Mouse (Mus musculus) kidney, adult 2 months (tissue): ENCODE data around the gene Apobec2. TPM values are rescaled to one million over a fixed set of nuclear protein-coding genes. Genes with fewer than 3 reads are reported as not detected.

Experiments
- DNase-seq: peaks from one replicate; pipeline ENCODE4 v3.0.0; 2021
- H3K27ac ChIP-seq: fragments of 200-500 bp; 2 replicates; pipeline ENCODE4 v1.5.1; 2012; ENCODE audit warnings: low read depth, low read length, control low read depth, inconsistent platforms; ENCODE audit not compliant: insufficient read depth
- H3K27me3 ChIP-seq: fragments of 200-500 bp; replicated peaks from 2 replicates; pipeline ENCODE4 v1.6.1; 2012; ENCODE audit warnings: mild to moderate bottlenecking, moderate library complexity, low read length, inconsistent platforms; ENCODE audit not compliant: control insufficient read depth, insufficient read depth
- H3K36me3 ChIP-seq: fragments of 200-500 bp; 2 replicates; pipeline ENCODE4 v1.6.1; 2012; ENCODE audit warnings: mild to moderate bottlenecking, moderate library complexity, low read length, inconsistent platforms; ENCODE audit not compliant: control insufficient read depth, insufficient read depth
- H3K4me1 ChIP-seq: fragments of 200-500 bp; 2 replicates; pipeline ENCODE4 v1.6.1; 2011; ENCODE audit warnings: low read length; ENCODE audit not compliant: control insufficient read depth, insufficient read depth
- H3K4me3 ChIP-seq: fragments of 200-500 bp; 2 replicates; pipeline ENCODE4 v1.5.1; 2011; ENCODE audit warnings: mild to moderate bottlenecking, low read depth, low read length, control low read depth; ENCODE audit not compliant: insufficient read depth
- CTCF ChIP-seq: fragments of 200-500 bp; conservative IDR thresholded peaks from 2 replicates; pipeline ENCODE4 v1.5.1; 2011; ENCODE audit warnings: low read depth, mild to moderate bottlenecking, control low read depth, low read length, moderate library complexity, mixed read lengths; ENCODE audit not compliant: insufficient read depth, insufficient read length
- POLR2A ChIP-seq: fragments of 200-500 bp; IDR thresholded peaks from one replicate; pipeline ENCODE4 v1.6.1; 2011; ENCODE audit warnings: low read depth, low read length, control low read depth
- WGBS: fragments of 180-500 bp; shearing (Covaris S2); methylation state at CpG from one replicate; pipeline ENCODE4 v1.1.7; 2018; 5-methylcytosine and 5-hydroxymethylcytosine counted together
- polyA plus RNA-seq: library from polyadenylated mRNA; depleted of rRNA; stranded (reverse); fragments of >200 nt; gene quantifications from 2 replicates; pipeline ENCODE4 v1.2.3, GENCODE M21; 2012

Apobec2 gene
- polyA plus RNA-seq, 1 experiment: 6.0 TPM

- H3K27me3 ChIP-seq: no peaks in the 10 kb centered on the region
- TF ChIP-seq CTCF: no peak
- TF ChIP-seq POLR2A: no peak
- no peak overlapping the region for H3K4me3 ChIP-seq
- no peaks in the 10 kb centered on the region for H3K36me3 ChIP-seq
- H3K4me1 ChIP-seq: no peaks in the 10 kb centered on the region
- no peak overlapping the region for H3K27ac ChIP-seq
- 90% methylated on average over 13 of the region's 13 CpGs for WGBS
- no peak for DNase-seq
Observed at GRCm38 (mm10) chr17:48462096-48462495, 29.4 kb upstream of the Apobec2 start.

- DNase-seq: no peak
- Histone ChIP-seq H3K27me3 (no peaks in the 10 kb centered on the region), H3K27ac (no peak overlapping the region), H3K4me1 (no peaks in the 10 kb centered on the region), H3K4me3 (no peak overlapping the region), H3K36me3 (no peaks in the 10 kb centered on the region)
- 48% methylated on average over 13 of the region's 13 CpGs for WGBS
- TF ChIP-seq CTCF (no peak), POLR2A (no peak)
Observed at GRCm38 (mm10) chr17:48457971-48458653, 25.4 kb upstream of the Apobec2 start.

GRCm38 (mm10) chr17:48455955-48456354 is 23.2 kb upstream of the Apobec2 start:
- H3K27me3 ChIP-seq: no peaks in the 10 kb centered on the region
- no peak overlapping the region for H3K27ac ChIP-seq
- H3K4me1 ChIP-seq: no peaks in the 10 kb centered on the region
- H3K4me3 ChIP-seq: no peak overlapping the region
- 74% methylated on average over 2 of the region's 2 CpGs for WGBS
- H3K36me3 ChIP-seq: no peaks in the 10 kb centered on the region
- no peak for DNase-seq
- no peak for TF ChIP-seq CTCF
- no peak for TF ChIP-seq POLR2A

- Histone ChIP-seq H3K36me3 (no peaks in the 10 kb centered on the region), H3K4me3 (no peak within 1 kb of the TSS), H3K4me1 (no peaks in the 10 kb centered on the region), H3K27me3 (no peaks in the 10 kb centered on the region), H3K27ac (no peak within 1 kb of the TSS)
- WGBS: 64% methylated on average over 11 of the region's 11 CpGs
- TF ChIP-seq CTCF (no peak), POLR2A (no peak)
- DNase-seq: no peak
Observed at GRCm38 (mm10) chr17:48454688-48455087, 22.0 kb upstream of the Apobec2 start, which contains the start of gene Unc5cl. Unc5cl (plus strand) TSS chr17:48454901.

GRCm38 (mm10) chr17:48454190-48454589 is 21.5 kb upstream of the Apobec2 start:
- Histone ChIP-seq H3K27ac (no peak overlapping the region), H3K36me3 (no peaks in the 10 kb centered on the region), H3K4me3 (no peak overlapping the region), H3K27me3 (no peaks in the 10 kb centered on the region), H3K4me1 (no peaks in the 10 kb centered on the region)
- TF ChIP-seq CTCF (no peak), POLR2A (no peak)
- no peak for DNase-seq
- 77% methylated on average over 7 of the region's 7 CpGs for WGBS

GRCm38 (mm10) chr17:48453489-48453888 is 20.8 kb upstream of the Apobec2 start:
- 87% methylated on average over 7 of the region's 7 CpGs for WGBS
- Histone ChIP-seq H3K27me3 (no peaks in the 10 kb centered on the region), H3K36me3 (no peaks in the 10 kb centered on the region), H3K27ac (no peak overlapping the region), H3K4me1 (no peaks in the 10 kb centered on the region), H3K4me3 (no peak overlapping the region)
- TF ChIP-seq CTCF (peak; percentile 42), POLR2A (no peak)
- no peak for DNase-seq

- WGBS: 51% methylated on average over 9 of the region's 9 CpGs
- H3K4me1 ChIP-seq: no peaks in the 10 kb centered on the region
- H3K36me3 ChIP-seq: no peaks in the 10 kb centered on the region
- H3K27me3 ChIP-seq: no peaks in the 10 kb centered on the region
- no peak overlapping the region for H3K4me3 ChIP-seq
- no peak overlapping the region for H3K27ac ChIP-seq
- TF ChIP-seq CTCF (no peak), POLR2A (no peak)
- no peak for DNase-seq
Observed at GRCm38 (mm10) chr17:48451753-48452444, 19.2 kb upstream of the Apobec2 start.
